Mouse (Mus musculus): ENCODE data around the gene Pawr. TPM values are rescaled to one million over a fixed set of nuclear protein-coding genes. Genes with fewer than 3 reads are reported as not detected.
"Not testable (repeated sequence)": the region's sequence is repeated elsewhere in the genome, so short reads cannot be mapped to it uniquely, and the experiment has no call there.

Pawr gene
- total RNA-seq, 2 experiments from 2014 or later = not detected

DNA sequence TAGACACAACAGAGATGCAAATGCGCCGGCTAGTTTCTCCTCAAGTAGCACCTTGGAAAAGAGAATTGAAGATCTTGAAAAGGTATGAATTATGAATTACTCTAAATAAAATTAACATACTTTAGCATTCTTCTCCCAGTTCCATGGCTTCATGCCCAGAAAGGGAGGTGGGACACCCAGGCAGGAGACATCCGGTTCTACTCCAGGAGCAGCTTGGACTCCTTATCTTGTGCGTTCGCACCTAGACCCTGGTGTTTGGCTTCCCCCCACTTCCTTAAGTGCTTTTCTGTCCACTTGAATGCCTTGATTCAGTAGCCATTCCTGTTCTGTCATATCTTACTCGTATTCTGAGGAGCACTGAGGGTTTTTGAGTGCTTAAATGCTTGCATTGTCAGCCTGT lies 77.6 kb downstream of the Pawr start:
- no peak for ATAC-seq (replicated peaks; ENCODE audit: low FRiP score, poor library complexity, severe bottlenecking)

DNA sequence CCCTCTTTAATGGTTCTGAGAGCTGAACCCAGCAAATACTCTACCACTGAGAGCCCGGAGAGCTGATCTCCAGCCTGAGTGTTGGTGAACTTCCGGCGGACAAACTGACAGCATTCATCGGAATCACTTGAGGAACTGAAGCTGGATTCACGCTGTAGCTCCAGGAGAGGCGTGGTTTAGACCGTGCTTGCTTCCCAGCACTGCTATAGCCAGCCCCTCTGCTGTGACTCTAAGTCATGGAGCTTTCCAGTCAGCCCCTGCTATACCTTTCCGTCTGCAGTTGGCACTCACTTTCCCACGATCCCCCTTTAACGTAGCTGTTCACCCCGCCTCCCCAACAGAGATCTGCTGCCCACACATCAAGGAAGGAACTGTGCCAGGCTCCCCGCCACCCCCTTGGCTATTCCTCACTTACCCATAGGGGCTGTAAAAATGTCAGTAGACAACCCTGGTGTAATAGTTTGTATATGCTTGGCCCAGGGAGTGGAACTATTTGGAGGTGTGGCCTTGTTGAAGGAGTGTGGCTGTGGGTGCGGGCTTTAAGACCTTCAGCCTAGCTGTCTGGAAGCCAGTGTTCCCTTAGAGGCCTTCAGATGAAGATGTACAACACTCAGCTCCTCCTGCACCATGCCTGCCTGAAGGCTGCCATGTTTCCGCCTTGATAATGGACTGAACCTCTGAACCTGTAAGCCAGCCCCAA lies 83.2 kb downstream of the Pawr start:
- ATAC-seq (replicated peaks; ENCODE audit: low FRiP score, poor library complexity, severe bottlenecking) = no peak

DNA sequence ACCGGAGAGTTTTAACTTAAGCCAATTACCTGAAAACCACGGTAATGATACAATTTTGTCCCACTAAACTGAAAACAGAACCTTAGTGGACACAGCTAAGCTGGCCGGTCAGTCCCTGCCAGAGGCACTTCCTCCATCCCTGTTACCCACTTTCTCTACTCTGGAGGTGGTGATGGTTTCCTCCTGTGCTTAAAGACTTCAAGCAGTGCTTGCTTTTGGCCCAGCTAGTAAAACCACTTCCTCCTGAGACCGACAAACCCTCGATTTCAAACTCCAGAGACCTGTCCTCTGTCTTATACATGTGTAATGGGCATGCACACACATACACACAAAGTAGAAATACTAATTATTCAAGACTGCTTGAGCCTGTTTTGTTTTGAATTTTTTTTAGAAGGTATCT lies 85.5 kb downstream of the Pawr start:
- no peak for ATAC-seq (replicated peaks; ENCODE audit: low FRiP score, poor library complexity, severe bottlenecking)

DNA sequence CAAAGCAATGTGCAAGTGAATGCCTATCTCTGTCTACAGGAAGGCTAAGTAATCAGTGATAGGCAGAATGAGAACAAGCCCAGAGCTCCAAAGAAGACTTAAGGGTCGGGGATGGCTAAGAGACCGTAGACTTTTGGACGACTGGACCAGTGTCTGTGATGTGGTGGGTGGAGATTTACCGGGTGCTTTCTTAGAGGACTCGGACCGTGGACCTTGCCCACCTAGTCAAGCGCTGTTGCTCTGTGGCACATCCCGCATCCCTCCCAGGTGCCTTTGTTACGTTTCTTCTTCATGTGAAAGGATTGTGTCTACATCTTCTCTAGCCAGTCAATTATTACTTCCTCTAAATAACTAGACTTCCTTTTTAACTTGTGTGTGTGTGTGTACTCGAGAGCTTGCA lies 98.6 kb downstream of the Pawr start:
- ATAC-seq (replicated peaks; ENCODE audit: low FRiP score, poor library complexity, severe bottlenecking) = no peak

DNA sequence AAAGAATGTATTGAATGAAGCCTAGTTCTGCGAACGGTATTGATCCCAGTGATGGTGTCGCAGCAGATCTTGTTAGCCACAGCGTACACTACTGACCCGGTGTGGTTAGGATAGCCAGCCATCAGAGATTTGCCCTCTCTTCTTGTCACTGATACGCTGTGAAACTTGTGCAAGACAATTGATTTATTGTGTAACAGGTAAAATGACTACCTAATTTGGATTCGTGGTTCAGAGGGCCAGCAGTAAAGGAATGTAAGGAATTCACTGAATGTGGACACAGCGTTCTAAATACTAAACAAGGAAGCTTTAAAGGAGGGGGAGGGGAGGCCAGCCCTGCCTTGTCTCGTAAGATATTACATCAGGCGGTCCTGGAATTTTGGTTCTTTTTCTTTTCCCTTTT lies 100.3 kb downstream of the Pawr start:
- no peak for ATAC-seq (replicated peaks; ENCODE audit: low FRiP score, poor library complexity, severe bottlenecking)

DNA sequence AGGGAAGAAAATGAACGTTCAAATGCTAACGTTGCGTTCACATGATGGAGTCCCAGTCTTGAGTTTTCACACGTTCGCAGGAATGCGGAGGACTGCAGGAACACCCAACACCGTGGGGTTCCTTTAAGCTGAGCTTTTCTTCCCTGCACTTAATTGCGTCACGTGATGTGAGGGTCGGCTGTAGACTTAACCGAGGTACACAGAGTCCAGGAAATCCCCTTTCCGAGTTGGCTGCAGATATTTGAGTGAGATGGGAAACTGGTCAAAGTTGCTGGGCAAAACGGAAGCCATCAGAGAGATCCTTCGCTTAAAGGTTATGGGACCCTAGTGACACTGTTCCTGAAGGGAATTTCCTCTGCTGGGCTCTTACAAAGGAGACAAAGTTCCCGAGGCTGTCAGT lies 102.1 kb downstream of the Pawr start:
- no peak for ATAC-seq (replicated peaks; ENCODE audit: low FRiP score, poor library complexity, severe bottlenecking)

DNA sequence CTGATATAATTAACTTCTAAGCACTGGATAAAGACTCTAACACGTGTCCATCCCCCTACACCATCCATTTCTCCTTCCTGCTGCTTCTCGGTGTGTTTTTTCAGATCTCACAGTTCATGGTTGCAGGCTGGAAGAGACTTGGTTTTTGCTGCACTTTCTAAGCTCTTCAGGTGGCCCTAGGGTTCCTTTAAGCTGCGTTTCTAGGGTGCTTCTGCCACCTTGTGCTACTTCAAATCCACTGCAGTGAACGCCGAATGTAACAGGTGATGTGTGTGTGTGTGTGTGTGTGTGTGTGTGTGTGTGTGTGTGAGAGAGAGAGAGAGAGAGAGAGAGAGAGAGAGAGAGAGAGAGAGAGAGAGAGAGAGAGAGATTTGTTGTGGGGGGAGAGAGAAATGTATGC lies 103.7 kb downstream of the Pawr start:
- no peak for ATAC-seq (replicated peaks; ENCODE audit: low FRiP score, poor library complexity, severe bottlenecking)

DNA sequence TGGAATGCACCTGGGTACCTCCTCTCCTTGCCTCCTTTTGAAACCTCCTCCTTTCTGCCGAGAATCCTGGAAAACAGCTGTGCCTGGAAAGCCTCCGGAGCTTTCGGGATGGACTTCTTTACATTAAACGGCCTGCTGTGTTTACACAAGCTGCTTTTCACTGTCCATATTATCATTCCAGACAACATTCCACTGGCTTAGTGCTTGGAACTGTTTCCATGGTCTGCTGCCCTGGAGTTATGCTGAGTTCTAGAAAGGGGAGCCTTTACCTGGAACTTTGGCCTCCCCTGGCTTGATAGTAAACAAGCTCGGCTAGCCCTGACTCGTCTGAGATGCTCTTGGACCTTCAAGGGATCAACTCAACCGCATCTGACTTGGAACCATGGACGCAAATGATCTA lies 104.4 kb downstream of the Pawr start:
- ATAC-seq (replicated peaks; ENCODE audit: low FRiP score, poor library complexity, severe bottlenecking) = no peak

DNA sequence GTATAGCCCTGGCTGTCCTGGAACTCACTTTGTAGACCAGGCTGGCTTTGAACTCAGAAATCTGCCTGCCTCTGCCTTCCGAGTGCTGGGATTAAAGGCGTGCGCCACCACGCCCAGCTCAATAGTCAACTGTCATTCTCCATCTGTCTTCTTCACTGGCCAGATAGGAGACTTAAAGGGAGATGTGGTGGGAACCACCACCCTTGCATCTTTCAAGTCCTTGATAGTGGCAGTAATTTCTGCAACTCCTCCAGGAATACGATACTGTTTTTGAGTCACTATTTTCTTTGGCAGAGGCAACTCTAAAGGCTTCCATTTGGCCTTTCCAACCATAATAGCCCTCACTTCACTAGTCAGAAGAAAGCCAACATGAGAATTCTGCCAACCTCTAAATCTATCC lies 108.3 kb downstream of the Pawr start:
- ATAC-seq (replicated peaks; ENCODE audit: low FRiP score, poor library complexity, severe bottlenecking) = not testable (repeated sequence)

DNA sequence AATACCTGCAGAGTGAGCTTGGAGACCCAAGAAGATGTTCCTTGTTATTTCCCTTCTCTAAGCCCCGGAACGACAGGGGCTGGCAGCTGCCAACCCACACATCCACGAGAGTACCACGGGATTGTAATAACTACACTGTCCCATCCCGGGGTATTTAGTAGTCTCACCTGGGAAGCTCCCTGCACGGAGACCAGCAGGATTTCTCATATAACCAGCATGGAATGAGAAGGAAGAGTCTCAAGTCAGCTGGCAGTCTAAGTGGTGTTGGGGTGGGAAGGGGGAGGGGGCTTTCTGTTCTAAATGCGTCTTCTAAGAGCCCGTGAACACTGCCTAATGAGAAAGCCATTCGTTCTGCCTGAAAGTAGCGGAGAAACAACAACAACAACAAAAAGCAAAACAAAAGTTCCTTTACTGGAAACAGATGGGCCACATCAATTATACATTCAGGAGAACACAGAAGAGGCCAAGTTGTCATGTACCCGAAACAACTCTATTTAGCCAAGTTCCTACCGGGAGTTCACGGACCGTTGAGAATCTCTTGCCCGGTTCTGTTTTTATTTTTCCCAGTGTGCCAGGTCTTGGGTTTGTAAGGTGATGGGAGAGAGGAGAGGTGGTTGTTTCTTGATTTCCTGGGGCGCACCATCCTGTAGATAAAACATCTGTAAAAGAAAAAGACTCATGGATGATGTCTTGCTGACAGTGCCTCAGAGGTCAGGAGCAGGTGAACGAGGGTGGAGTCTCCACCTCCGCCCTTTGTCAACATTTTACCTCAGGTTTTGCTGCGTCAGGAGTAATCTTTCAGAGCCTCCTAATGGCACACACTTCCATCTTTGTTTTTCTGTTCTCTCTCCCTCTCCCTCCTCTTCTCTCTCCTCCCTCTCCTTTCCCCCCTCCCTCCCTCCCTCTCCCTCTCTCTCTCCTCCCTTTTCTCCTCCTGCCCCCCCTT lies 112.3 kb downstream of the Pawr start:
- ATAC-seq (replicated peaks; ENCODE audit: low FRiP score, poor library complexity, severe bottlenecking) = no peak

DNA sequence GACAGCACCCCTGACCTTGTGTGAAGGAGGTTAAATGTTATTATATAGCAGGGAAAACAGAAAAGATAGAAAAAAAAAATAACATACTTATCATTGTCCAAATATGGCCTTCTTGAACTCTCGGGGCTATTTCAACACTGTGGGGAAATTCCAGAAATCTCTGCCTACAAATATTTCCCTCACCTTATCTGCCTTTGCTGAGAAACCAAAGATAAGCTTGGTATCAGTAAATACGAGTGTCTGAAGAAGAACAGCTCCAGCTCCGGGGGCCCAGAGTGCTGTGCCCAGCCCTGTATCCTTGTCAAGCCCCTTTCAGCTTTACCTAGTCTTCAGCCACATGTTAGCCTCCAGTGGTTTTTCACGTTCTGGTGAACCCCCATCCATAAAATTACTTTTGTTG lies 113.2 kb downstream of the Pawr start:
- no peak for ATAC-seq (replicated peaks; ENCODE audit: low FRiP score, poor library complexity, severe bottlenecking)

DNA sequence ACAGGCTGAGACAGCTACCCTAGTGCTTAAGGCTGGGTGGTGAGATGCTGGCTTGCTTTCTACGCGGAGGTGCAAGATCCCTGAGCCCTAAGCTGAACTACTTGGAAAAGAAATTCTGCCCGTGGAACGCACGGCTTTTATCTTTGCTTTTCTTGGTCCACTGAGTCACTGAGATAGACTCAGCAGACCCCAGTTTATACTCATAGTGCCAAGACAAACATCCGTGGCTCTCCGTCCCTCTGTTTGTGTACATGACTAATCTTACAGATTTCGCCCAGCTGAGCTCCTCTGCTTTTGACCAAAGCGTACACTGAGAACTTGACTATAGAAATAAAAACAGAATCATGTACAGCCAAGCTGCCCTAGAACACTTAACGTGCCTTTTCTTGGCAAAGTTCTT lies 113.7 kb downstream of the Pawr start:
- ATAC-seq (replicated peaks; ENCODE audit: low FRiP score, poor library complexity, severe bottlenecking) = no peak

DNA sequence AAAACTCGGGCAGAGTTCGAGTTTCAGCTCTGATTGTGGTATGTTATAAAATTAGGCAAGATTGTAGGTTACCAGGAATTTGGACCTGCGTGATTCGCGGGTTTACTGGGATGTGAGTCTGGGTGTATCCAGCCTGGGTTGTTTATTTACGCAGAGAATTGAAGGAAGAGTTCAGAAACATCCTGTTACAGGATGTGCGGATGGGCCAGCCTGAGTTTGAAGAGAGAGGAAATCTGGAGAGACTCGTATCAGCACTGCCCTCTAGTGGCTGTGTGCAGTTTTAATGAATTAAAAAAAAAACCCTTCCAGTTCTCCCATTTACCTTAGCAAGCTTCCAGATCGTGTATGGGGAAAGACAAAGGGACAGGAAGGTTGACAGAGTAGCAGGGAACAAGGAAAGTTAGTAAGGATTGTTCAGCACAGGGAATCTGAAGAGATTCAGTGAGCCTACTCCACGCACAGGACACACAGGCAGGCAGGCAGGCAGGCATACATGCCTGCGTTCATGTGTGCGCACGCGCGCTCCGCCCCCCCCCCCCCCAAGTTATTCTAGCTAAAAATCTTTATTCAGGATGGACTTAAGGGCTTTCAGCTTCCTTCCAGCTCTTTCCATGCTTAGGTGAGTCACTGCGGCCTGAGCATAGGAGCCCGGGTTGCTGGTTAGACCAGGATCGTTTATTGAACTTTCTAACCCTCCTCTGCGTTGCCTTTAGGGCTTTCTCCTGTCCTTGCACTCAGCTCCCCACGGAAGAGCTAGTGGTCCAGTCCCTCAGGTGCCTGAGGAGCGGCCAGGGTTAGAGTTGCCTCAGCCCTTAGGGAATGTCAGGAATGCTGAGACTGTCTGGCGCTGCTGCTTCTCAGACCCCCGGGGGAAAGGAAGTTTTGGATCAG lies 114.4 kb downstream of the Pawr start:
- no peak for ATAC-seq (replicated peaks; ENCODE audit: low FRiP score, poor library complexity, severe bottlenecking)

DNA sequence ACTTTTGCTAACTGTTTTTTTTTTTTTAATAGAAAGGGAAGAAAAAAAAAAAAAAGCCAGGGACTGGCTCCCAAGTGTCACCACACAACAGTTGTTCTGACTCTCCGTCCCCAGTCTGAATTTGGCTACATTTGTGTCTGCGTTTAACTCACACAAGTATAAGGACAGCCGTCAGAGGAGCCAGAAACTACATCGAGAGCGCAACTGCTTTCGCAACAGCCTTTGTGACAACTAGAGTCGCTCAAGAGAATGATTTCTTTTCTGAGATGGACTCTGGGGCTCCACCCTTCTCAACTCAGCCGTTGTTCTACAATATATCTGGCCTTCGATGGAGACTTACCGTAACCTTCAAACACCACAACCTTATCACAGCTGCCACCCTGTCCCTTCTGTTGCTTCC lies 115.3 kb downstream of the Pawr start:
- ATAC-seq (replicated peaks; ENCODE audit: low FRiP score, poor library complexity, severe bottlenecking) = no peak

DNA sequence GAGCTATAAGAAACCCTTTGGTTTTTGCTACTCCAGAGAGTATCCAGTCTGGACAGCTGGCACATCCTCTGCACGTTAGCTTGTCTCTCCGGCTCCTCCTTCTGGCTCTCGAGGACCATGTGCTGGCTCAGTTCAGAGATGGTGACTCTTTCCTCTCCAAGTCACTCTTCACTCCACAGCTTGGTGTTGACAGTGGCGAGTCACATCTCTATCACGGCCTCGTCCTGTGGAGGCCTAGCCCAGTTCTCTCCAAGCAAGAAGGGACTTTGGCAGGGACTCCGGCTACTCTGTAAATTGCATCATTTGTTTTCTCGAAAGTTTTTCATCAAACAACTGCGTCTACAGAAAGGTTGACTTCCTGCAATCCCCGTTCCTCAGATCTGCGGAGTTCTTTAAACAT lies 116.5 kb downstream of the Pawr start:
- no peak for ATAC-seq (replicated peaks; ENCODE audit: low FRiP score, poor library complexity, severe bottlenecking)

DNA sequence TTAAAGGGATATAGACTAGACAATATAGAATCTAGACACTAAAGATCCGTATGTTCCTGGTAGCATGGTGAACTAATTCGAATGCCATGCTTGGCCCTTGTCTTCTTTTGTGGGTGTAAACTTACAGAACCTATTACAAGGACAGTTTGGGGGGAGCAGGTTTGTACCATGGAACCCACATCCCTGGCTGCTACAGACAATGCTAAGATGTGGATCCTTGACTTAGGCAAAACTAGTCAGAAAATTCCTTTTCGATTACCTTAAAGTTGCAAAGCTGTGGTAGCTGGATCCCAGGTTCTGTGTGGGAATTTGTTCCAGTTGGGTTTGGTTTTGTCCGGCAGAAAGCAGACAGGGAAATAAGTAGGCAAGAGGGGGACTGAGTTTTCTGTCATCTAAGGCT lies 118.5 kb downstream of the Pawr start:
- ATAC-seq (replicated peaks; ENCODE audit: low FRiP score, poor library complexity, severe bottlenecking) = no peak

DNA sequence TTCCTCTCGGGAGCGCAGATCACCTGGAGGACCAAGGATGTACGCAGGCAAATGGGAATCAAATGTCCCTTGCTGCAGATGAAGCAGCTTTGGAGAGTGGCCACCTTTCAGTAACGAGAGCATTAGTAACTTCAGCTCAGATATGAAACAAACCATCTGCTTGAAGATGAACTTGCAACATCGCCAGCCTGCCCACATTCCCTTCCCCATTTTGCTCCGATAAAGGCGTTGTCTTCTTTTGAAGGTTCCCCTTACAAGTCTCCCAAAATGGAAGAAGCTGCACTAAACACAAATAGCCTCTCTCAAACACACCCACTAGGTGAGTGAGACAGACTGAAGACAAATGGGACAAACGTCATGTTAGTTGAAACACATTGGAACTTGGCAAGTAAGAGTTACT lies 119.6 kb downstream of the Pawr start:
- ATAC-seq (replicated peaks; ENCODE audit: low FRiP score, poor library complexity, severe bottlenecking) = no peak

DNA sequence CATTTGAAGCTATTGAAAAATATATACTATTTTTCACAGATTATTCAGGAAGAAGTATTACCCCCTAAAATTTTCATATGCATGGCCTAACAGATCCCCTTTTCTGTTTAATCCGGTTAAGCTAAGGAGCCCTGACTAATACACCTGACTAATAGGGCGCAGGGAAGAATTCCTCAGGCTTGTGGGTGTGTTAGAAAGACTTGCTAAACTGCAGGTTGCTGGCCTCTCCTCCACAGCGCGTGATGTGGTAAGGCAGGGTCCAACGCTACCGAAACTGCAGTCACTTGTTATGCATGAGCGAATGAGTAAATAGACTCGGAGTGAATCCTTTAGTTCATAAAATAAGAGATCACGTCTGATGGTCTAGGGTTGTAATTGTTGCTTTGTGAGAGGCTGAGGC lies 120.5 kb downstream of the Pawr start:
- no peak for ATAC-seq (replicated peaks; ENCODE audit: low FRiP score, poor library complexity, severe bottlenecking)

DNA sequence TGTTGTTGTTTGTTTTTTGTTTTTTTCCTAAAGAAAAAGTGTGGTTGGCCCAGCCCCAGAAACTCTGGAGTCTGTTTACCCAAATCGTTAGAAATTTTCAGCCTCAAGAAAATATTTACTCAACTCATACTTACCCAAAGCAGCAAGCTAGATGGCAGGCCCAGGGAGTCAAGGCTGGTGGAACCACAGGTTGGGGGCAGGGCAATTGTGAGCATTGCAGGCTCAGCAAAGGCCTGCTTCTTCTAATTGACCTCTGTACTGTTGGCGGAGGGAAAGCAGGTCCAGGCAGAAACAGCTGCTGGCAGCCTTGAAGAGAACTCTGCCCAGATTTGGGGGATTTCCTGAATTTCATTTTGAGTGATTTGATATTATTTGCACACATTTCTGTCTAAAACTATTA lies 121.6 kb downstream of the Pawr start:
- ATAC-seq (replicated peaks; ENCODE audit: low FRiP score, poor library complexity, severe bottlenecking) = no peak

DNA sequence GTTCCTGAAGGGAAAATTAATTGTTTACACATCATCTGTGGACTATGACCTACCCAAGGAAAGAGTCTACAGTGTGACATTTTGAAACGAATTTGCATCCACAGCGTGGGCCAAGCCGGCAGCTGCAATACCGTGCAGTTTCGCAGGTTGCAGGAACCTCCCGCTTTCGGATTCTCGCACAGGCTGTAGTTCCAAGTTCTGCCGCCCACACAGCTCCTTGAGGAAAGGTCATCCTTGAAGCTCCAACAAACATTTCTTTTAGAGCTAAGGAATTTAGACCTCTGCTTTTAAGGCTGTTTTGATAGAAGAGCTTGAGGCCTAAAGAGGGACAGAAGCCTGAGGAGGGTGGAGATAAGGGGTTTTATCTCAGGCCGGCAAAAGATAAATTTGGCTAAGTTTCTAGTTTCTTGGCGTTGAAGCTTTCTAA lies 122.8 kb downstream of the Pawr start:
- no peak for ATAC-seq (replicated peaks; ENCODE audit: low FRiP score, poor library complexity, severe bottlenecking)
